Mouse (Mus musculus) hindbrain, embryonic 10.5 days (tissue): ENCODE measurements around the gene Rab3ip. TPM values are rescaled to one million over a fixed set of nuclear protein-coding genes. Genes with fewer than 3 reads are reported as not detected.

Experiments used
- DNase-seq: peaks from one replicate; pipeline ENCODE4 v3.0.0-alpha.2; 2017; ENCODE audit warnings: low spot score
- H3K27ac ChIP-seq: fragments of 300-500 bp; sonication (generic); 2 replicates; pipeline ENCODE4 v1.5.1; 2016; ENCODE audit warnings: mild to moderate bottlenecking, moderate library complexity
- H3K27me3 ChIP-seq: fragments of 300-500 bp; sonication (generic); 2 replicates; pipeline ENCODE4 v1.6.1; 2016; ENCODE audit warnings: mild to moderate bottlenecking; ENCODE audit not compliant: poor library complexity, insufficient read depth, severe bottlenecking
- H3K36me3 ChIP-seq: fragments of 300-500 bp; sonication (generic); 2 replicates; pipeline ENCODE4 v1.6.1; 2016; ENCODE audit warnings: mild to moderate bottlenecking, moderate library complexity
- H3K4me1 ChIP-seq: fragments of 300-500 bp; sonication (generic); replicated peaks from 2 replicates; pipeline ENCODE4 v1.6.1; 2016; ENCODE audit warnings: mild to moderate bottlenecking
- H3K4me3 ChIP-seq: fragments of 300-500 bp; sonication (generic); 2 replicates; pipeline ENCODE4 v1.5.1; 2016; ENCODE audit warnings: mild to moderate bottlenecking, moderate library complexity
- H3K9me3 ChIP-seq: fragments of 300-500 bp; sonication (generic); 2 replicates; pipeline ENCODE4 v1.6.1; 2016; ENCODE audit warnings: mild to moderate bottlenecking, moderate library complexity
- WGBS: fragments of 180-500 bp; shearing (Covaris S2); methylation state at CpG from one replicate; pipeline ENCODE4 v1.1.7; 2016; 5-methylcytosine and 5-hydroxymethylcytosine counted together
- polyA plus RNA-seq: library from polyadenylated mRNA; unstranded; fragments of >200 nt; fragmentation: Nextera tagmentation; extraction: Ambion mirVana; gene quantifications from 2 replicates; pipeline ENCODE4 v1.2.1, GENCODE M21; 2016

The Rab3ip gene
- polyA plus RNA-seq, 1 experiment from 2014 or later: 45.0 TPM

GRCm38 (mm10) chr10:116926428-116927113 lies 24.0 kb downstream of the Rab3ip start:
- no peak overlapping the region for H3K4me3 ChIP-seq
- no peak for DNase-seq
- no peaks in the 10 kb centered on the region for H3K4me1 ChIP-seq
- no peak overlapping the region for H3K27ac ChIP-seq
- 89% methylated on average over 11 of the region's 11 CpGs for WGBS
- H3K27me3 ChIP-seq: no peaks in the 10 kb centered on the region
- no peaks in the 10 kb centered on the region for H3K9me3 ChIP-seq
- H3K36me3 ChIP-seq: peaks cover 82% of the 10 kb centered on the region

DNA sequence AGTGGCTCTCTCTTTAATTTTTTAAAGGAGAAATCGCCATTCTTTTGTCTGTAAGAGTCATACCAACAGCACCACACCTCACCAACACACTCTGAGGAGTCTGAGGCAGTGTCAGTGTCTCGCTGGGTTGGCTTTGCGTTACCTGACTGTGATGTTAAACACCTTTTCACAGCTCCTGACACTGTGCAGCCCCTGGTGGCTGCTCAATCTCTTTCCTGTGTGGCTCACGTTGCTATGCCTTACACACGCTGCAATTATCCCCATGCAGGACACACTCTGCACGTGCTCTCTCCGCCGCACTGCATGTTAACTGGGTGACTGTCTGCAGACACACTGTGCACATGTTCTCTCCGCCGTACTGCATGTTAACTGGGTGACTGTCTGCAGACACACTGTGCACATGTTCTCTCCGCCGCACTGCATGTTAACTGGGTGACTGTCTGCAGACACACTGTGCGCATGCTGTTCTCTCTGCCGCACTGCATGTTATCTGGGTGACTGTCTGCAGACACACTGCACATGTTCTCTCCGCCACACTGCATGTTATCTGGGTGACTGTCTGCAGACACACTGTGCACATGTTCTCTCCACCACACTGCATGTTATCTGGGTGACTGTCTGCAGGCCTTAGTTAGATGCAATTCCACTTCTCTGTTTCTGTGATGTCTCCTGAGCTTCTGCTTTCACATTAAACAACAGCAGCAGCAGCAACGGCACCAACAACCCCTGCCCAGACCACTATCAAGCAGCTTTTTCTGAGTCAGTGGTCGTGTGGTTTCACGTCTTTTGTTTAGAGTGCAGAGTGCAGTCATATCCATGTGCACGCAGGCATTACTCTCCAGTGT lies 26.7 kb downstream of the Rab3ip start:
- Histone ChIP-seq H3K27me3 (no peaks in the 10 kb centered on the region), H3K4me3 (no peak overlapping the region), H3K9me3 (no peaks in the 10 kb centered on the region), H3K36me3 (peaks cover 83% of the 10 kb centered on the region), H3K27ac (no peak overlapping the region), H3K4me1 (no peaks in the 10 kb centered on the region)
- no peak for DNase-seq
- WGBS: 95% methylated on average over 19 of the region's 19 CpGs

DNA sequence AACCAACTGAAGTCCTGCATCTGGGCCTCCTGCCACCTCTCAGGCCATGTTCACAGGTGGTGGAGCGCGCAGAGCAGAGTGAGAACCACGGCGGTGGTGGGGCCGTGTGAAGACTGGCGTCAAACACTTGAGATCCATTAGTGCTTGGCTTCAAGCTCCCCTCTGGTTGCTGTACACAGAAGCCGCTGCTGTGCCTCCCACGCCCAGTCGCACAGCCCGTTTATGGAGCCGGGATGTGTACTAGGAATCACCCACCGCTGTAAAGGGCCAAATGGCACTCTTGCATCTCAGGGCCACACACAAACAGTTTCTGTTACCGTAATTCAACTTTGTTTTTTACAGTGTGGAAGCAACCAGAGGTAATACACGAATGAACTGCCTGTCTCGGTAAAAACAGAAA lies 28.4 kb downstream of the Rab3ip start:
- H3K4me3 ChIP-seq: no peak overlapping the region
- H3K27me3 ChIP-seq: no peaks in the 10 kb centered on the region
- no peak for DNase-seq
- H3K9me3 ChIP-seq: no peaks in the 10 kb centered on the region
- WGBS: 90% methylated on average over 15 of the region's 15 CpGs
- H3K4me1 ChIP-seq: no peaks in the 10 kb centered on the region
- H3K27ac ChIP-seq: no peak overlapping the region
- H3K36me3 ChIP-seq: peaks cover 86% of the 10 kb centered on the region

GRCm38 (mm10) chr10:116921416-116921815 lies 29.2 kb downstream of the Rab3ip start:
- DNase-seq: no peak
- Histone ChIP-seq H3K27me3 (no peaks in the 10 kb centered on the region), H3K36me3 (peaks cover 86% of the 10 kb centered on the region), H3K9me3 (no peaks in the 10 kb centered on the region), H3K4me3 (no peak overlapping the region), H3K4me1 (no peaks in the 10 kb centered on the region), H3K27ac (no peak overlapping the region)
- 92% methylated on average over 15 of the region's 15 CpGs for WGBS

GRCm38 (mm10) chr10:116920641-116921040 lies 29.9 kb downstream of the Rab3ip start:
- H3K9me3 ChIP-seq: no peaks in the 10 kb centered on the region
- H3K27ac ChIP-seq: no peak overlapping the region
- no peaks in the 10 kb centered on the region for H3K4me1 ChIP-seq
- no peak for DNase-seq
- H3K27me3 ChIP-seq: no peaks in the 10 kb centered on the region
- H3K36me3 ChIP-seq: peaks cover 84% of the 10 kb centered on the region
- WGBS: 90% methylated on average over 8 of the region's 8 CpGs
- H3K4me3 ChIP-seq: no peak overlapping the region

- H3K4me3 ChIP-seq: no peak overlapping the region
- no peaks in the 10 kb centered on the region for H3K27me3 ChIP-seq
- H3K9me3 ChIP-seq: no peaks in the 10 kb centered on the region
- WGBS: 86% methylated on average over 25 of the region's 25 CpGs
- H3K4me1 ChIP-seq: no peaks in the 10 kb centered on the region
- no peak overlapping the region for H3K27ac ChIP-seq
- DNase-seq: no peak
- peaks cover 84% of the 10 kb centered on the region for H3K36me3 ChIP-seq
Measured at GRCm38 (mm10) chr10:116919368-116920317, 30.9 kb downstream of the Rab3ip start.

GRCm38 (mm10) chr10:116916581-116916980 lies 34.0 kb downstream of the Rab3ip start:
- Histone ChIP-seq H3K27ac (no peak overlapping the region), H3K4me1 (no peaks in the 10 kb centered on the region), H3K27me3 (no peaks in the 10 kb centered on the region), H3K36me3 (peaks cover 88% of the 10 kb centered on the region), H3K9me3 (no peaks in the 10 kb centered on the region), H3K4me3 (no peak overlapping the region)
- no peak for DNase-seq
- 86% methylated on average over 8 of the region's 8 CpGs for WGBS

GRCm38 (mm10) chr10:116915286-116915685 lies 35.3 kb downstream of the Rab3ip start:
- Histone ChIP-seq H3K4me1 (no peaks in the 10 kb centered on the region), H3K4me3 (no peak overlapping the region), H3K9me3 (no peaks in the 10 kb centered on the region), H3K36me3 (peaks cover 89% of the 10 kb centered on the region), H3K27ac (no peak overlapping the region), H3K27me3 (no peaks in the 10 kb centered on the region)
- 94% methylated on average over 8 of the region's 8 CpGs for WGBS
- DNase-seq: no peak

DNA sequence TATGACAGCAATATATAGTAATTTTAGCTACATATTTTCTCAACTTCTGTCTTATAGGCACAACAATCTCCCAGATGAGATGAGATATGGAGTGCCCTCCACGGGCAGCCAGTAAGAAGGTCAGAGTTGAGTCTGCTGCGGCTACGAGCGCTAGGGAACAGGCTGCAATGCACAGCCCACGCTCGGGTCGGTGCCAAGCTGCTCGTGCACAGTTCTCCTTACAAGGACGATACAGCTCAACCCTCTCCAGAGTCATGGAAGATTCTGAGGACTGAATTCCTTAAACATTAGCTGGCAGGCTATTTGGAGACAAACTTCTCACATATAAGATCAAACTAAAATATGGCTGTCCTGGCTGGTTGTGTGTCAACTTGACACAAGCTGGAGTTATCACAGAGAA lies 36.0 kb downstream of the Rab3ip start:
- 95% methylated on average over 9 of the region's 9 CpGs for WGBS
- no peaks in the 10 kb centered on the region for H3K27me3 ChIP-seq

DNA sequence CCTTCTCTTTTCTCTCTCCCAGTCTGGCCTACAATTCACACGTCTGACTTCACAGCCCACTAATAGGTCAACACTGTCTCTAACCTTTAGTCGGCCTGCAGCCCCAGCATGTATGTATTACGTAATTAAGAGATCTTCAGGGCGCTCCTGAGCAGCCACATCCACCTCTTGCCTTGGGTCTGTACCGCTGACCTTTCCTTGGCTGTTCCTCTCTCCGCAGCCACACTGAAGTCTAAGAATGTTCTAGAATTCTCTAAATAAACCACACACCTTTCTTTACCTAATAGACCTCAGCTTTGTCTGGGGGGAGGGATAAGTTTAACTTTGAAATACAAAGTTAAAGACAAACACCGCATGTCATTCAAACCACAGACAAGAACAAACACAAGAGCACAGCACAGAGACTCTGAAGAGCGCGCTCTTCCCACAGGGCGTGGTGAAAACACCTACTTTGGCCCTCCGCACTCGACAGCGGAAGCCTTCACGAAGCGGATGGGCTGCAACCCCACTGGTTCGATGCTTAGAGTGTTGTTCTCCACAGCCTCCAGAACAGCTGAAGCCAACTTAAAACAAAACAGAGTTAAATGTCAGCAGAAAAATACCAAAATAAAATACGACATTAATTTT lies 36.8 kb downstream of the Rab3ip start:
- 93% methylated on average over 17 of the region's 17 CpGs for whole genome bisulfite sequencing
- Histone ChIP-seq H3K36me3 (peaks cover 96% of the 10 kb centered on the region), H3K4me3 (no peak overlapping the region), H3K27me3 (no peaks in the 10 kb centered on the region), H3K4me1 (no peaks in the 10 kb centered on the region), H3K27ac (no peak overlapping the region), H3K9me3 (no peaks in the 10 kb centered on the region)
- DNase-seq: no peak

More for the DNA sequence above, 36.0 kb downstream of the Rab3ip start:
- Histone ChIP-seq H3K4me1 (no peaks in the 10 kb centered on the region), H3K27ac (no peak overlapping the region), H3K9me3 (no peaks in the 10 kb centered on the region), H3K4me3 (no peak overlapping the region), H3K36me3 (peaks cover 95% of the 10 kb centered on the region)
- DNase-seq: no peak

DNA sequence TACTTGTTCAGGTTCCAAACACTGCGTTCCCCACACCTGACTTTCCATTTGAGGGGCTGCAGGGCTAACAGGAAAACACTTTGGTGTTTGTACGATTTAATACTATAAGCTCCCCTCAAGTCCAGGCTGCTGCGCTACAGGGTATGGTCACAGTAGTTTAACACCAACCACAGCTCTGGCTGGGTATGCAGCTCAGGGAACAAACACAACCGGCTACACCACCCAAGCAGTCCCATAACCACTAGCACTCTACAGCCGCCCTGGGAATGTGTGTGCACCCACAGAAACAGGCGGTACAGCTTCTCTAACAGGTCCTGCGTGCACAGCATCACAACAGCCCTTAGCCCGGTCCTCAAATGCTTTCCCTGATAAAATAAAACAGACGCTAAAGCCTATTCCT lies 37.7 kb downstream of the Rab3ip start:
- 93% methylated on average over 9 of the region's 9 CpGs for WGBS
- no peak overlapping the region for H3K27ac ChIP-seq
- no peaks in the 10 kb centered on the region for H3K9me3 ChIP-seq
- no peak for DNase-seq
- peaks cover 96% of the 10 kb centered on the region for H3K36me3 ChIP-seq
- H3K4me1 ChIP-seq: no peaks in the 10 kb centered on the region
- H3K4me3 ChIP-seq: no peak overlapping the region
- no peaks in the 10 kb centered on the region for H3K27me3 ChIP-seq

- no peaks in the 10 kb centered on the region for H3K27me3 ChIP-seq
- peaks cover 98% of the 10 kb centered on the region for H3K36me3 ChIP-seq
- no peaks in the 10 kb centered on the region for H3K4me1 ChIP-seq
- 79% methylated on average over 15 of the region's 15 CpGs for WGBS
- no peak for DNase-seq
- no peaks in the 10 kb centered on the region for H3K9me3 ChIP-seq
- no peak overlapping the region for H3K27ac ChIP-seq
- H3K4me3 ChIP-seq: no peak overlapping the region
Measured at GRCm38 (mm10) chr10:116908901-116909642, 41.5 kb downstream of the Rab3ip start.
